Mouse (Mus musculus): ENCODE data around the gene 1500009C09Rik. TPM values are rescaled to one million over a fixed set of nuclear protein-coding genes. Genes with fewer than 3 reads are reported as not detected.

The 1500009C09Rik gene
- polyA plus RNA-seq, 1 experiment from 2014 or later = not detected

Other genes starting within 250 kb of the 1500009C09Rik start
- 18.6 and 19.8 TPM in 2 replicates for gene Desi1, start 218.5 kb upstream of the 1500009C09Rik start, polyA plus RNA-seq (2015; fragmentation: Nextera tagmentation; extraction: Ambion mirVana)
- 209 and 251 TPM in 2 replicates for gene Snu13, start 204.8 kb upstream of the 1500009C09Rik start, polyA plus RNA-seq (2015; fragmentation: Nextera tagmentation; extraction: Ambion mirVana)
- not detected in 2 replicates for gene 4930407I10Rik, start 193.2 kb upstream of the 1500009C09Rik start, polyA plus RNA-seq (2015; fragmentation: Nextera tagmentation; extraction: Ambion mirVana)
- 0.03 TPM in 1 of 2 replicates, not detected in the other for gene Mei1, start 182.4 kb upstream of the 1500009C09Rik start, polyA plus RNA-seq (2015; fragmentation: Nextera tagmentation; extraction: Ambion mirVana)
- 15.9 and 17.2 TPM in 2 replicates for gene Ccdc134, start 124.5 kb upstream of the 1500009C09Rik start, polyA plus RNA-seq (2015; fragmentation: Nextera tagmentation; extraction: Ambion mirVana)
- 161 and 169 TPM in 2 replicates for gene Srebf2, start 105.2 kb upstream of the 1500009C09Rik start, polyA plus RNA-seq (2015; fragmentation: Nextera tagmentation; extraction: Ambion mirVana)
- gene Shisa8, start 39.6 kb upstream of the 1500009C09Rik start, polyA plus RNA-seq (2015; fragmentation: Nextera tagmentation; extraction: Ambion mirVana) = not detected in 2 replicates
- gene Tnfrsf13c, start 28.0 kb upstream of the 1500009C09Rik start, polyA plus RNA-seq (2015; fragmentation: Nextera tagmentation; extraction: Ambion mirVana) = 0.10 TPM in 1 of 2 replicates, not detected in the other
- 44.4 and 51.6 TPM in 2 replicates for gene Cenpm, start 7.6 kb upstream of the 1500009C09Rik start, polyA plus RNA-seq (2015; fragmentation: Nextera tagmentation; extraction: Ambion mirVana)
- gene Sept3, start 22.5 kb downstream of the 1500009C09Rik start, polyA plus RNA-seq (2015; fragmentation: Nextera tagmentation; extraction: Ambion mirVana) = 6.1 and 6.8 TPM in 2 replicates
- 0.09 and 0.26 TPM in 2 replicates for gene Wbp2nl, start 46.6 kb downstream of the 1500009C09Rik start, polyA plus RNA-seq (2015; fragmentation: Nextera tagmentation; extraction: Ambion mirVana)
- 99.0 and 116 TPM in 2 replicates for gene Naga, start 86.5 kb downstream of the 1500009C09Rik start, polyA plus RNA-seq (2015; fragmentation: Nextera tagmentation; extraction: Ambion mirVana)
- gene Pheta2, start 86.5 kb downstream of the 1500009C09Rik start, polyA plus RNA-seq (2015; fragmentation: Nextera tagmentation; extraction: Ambion mirVana) = 17.5 and 18.3 TPM in 2 replicates
- gene Smdt1, start 86.6 kb downstream of the 1500009C09Rik start, polyA plus RNA-seq (2015; fragmentation: Nextera tagmentation; extraction: Ambion mirVana) = 278 and 284 TPM in 2 replicates
- 352 and 428 TPM in 2 replicates for gene Ndufa6, start 101.9 kb downstream of the 1500009C09Rik start, polyA plus RNA-seq (2015; fragmentation: Nextera tagmentation; extraction: Ambion mirVana)
- gene Cyp2d22, start 127.9 kb downstream of the 1500009C09Rik start, polyA plus RNA-seq (2015; fragmentation: Nextera tagmentation; extraction: Ambion mirVana) = 12.6 and 16.4 TPM in 2 replicates
- gene Cyp2d11, start 141.6 kb downstream of the 1500009C09Rik start, polyA plus RNA-seq (2015; fragmentation: Nextera tagmentation; extraction: Ambion mirVana) = not detected in 2 replicates
- 1.8 and 2.6 TPM in 2 replicates for gene Cyp2d10, start 154.8 kb downstream of the 1500009C09Rik start, polyA plus RNA-seq (2015; fragmentation: Nextera tagmentation; extraction: Ambion mirVana)
- 0.39 TPM in 1 of 2 replicates, not detected in the other for gene Cyp2d9, start 181.0 kb downstream of the 1500009C09Rik start, polyA plus RNA-seq (2015; fragmentation: Nextera tagmentation; extraction: Ambion mirVana)